Mouse (Mus musculus) heart, adult 2 months (tissue): ENCODE data around the gene Prpf38b.

ENCODE experiments used
- CTCF ChIP-seq: fragments of 200-600 bp; IDR thresholded peaks from 2 replicates; pipeline ENCODE4 v1.8.1; 2022; ENCODE audit warnings: antibody characterized with exemption, mild to moderate bottlenecking, moderate library complexity
- POLR2A ChIP-seq: fragments of 200-500 bp; IDR thresholded peaks from 2 replicates; pipeline ENCODE4 v1.6.1; 2011; ENCODE audit warnings: mild to moderate bottlenecking, low read depth, low read length, control low read depth; ENCODE audit not compliant: insufficient read depth

GRCm38 (mm10) chr3:108921822-108922221 lies 10.3 kb upstream of the Prpf38b start:
- TF ChIP-seq CTCF, result no peak
- TF ChIP-seq POLR2A, result no peak
